Mouse (Mus musculus) midbrain, embryonic 14.5 days (tissue): ENCODE measurements around the gene Nat8f2. TPM values are rescaled to one million over a fixed set of nuclear protein-coding genes. Genes with fewer than 3 reads are reported as not detected.
"Not testable (repeated sequence)": the region's sequence is repeated elsewhere in the genome, so short reads cannot be mapped to it uniquely, and the experiment has no call there.

Source experiments
- ATAC-seq: fragments of 200-750 bp; cut with Nextera tagmentation; 2 replicates; pipeline ENCODE4 v1.8.0; 2017; ENCODE audit warnings: moderate number of reproducible peaks, moderate library complexity; ENCODE audit not compliant: low FRiP score, low TSS enrichment
- DNase-seq: peaks from one replicate; pipeline ENCODE4 v3.0.0-alpha.2; 2015
- H3K27ac ChIP-seq: fragments of 300-500 bp; sonication (generic); replicated peaks from 2 replicates; pipeline ENCODE4 v1.5.1; 2014; ENCODE audit warnings: mild to moderate bottlenecking, low read depth, low read length, moderate library complexity
- H3K27me3 ChIP-seq: fragments of 300-500 bp; sonication (generic); 2 replicates; pipeline ENCODE4 v1.6.1; 2014; ENCODE audit warnings: low read length, control low read depth, mixed read lengths; ENCODE audit not compliant: control insufficient read depth, insufficient read depth
- H3K36me3 ChIP-seq: fragments of 300-500 bp; sonication (generic); 2 replicates; pipeline ENCODE4 v1.6.1; 2014; ENCODE audit warnings: low read length, control low read depth; ENCODE audit not compliant: control insufficient read depth, insufficient read depth
- H3K4me1 ChIP-seq: fragments of 300-500 bp; sonication (generic); 2 replicates; pipeline ENCODE4 v1.6.1; 2014; ENCODE audit warnings: mild to moderate bottlenecking, antibody characterized with exemption, low read length, control low read depth; ENCODE audit not compliant: control insufficient read depth, insufficient read depth
- H3K4me2 ChIP-seq: fragments of 300-500 bp; sonication (generic); 2 replicates; pipeline ENCODE4 v1.6.1; 2014; ENCODE audit warnings: mild to moderate bottlenecking, low read length, moderate library complexity
- H3K4me3 ChIP-seq: fragments of 300-500 bp; sonication (generic); replicated peaks from 2 replicates; pipeline ENCODE4 v1.5.1; 2014; ENCODE audit warnings: low read depth, low read length
- H3K9ac ChIP-seq: fragments of 300-500 bp; sonication (generic); replicated peaks from 2 replicates; pipeline ENCODE4 v1.6.1; 2014; ENCODE audit warnings: mild to moderate bottlenecking, low read length, moderate library complexity
- H3K9me3 ChIP-seq: fragments of 300-500 bp; sonication (generic); 2 replicates; pipeline ENCODE4 v1.6.1; 2016; ENCODE audit warnings: low read length, control low read depth, mixed read lengths; ENCODE audit not compliant: control insufficient read depth
- WGBS: fragments of 180-500 bp; shearing (Covaris S2); extraction: QIAGEN DNeasy Blood & Tissue Kit; methylation state at CpG from one replicate; pipeline ENCODE4 v1.1.7; 2014; 5-methylcytosine and 5-hydroxymethylcytosine counted together
- polyA plus RNA-seq: library from polyadenylated mRNA; unstranded; fragments of >200 nt; fragmentation: Nextera tagmentation; extraction: Ambion mirVana; gene quantifications from 2 replicates; pipeline ENCODE4 v1.2.1, GENCODE M21; 2014

Gene Nat8f2
- polyA plus RNA-seq, 1 experiment from 2014 or later, result not detected

- no peak overlapping the region for H3K4me3 ChIP-seq
- H3K27me3 ChIP-seq, result no peaks in the 10 kb centered on the region
- ATAC-seq, result no peak
- 83% methylated on average over 8 of the region's 8 CpGs for WGBS
- no peak overlapping the region for H3K9ac ChIP-seq
- H3K36me3 ChIP-seq, result no peaks in the 10 kb centered on the region
- DNase-seq, result no peak
- H3K4me1 ChIP-seq, result no peaks in the 10 kb centered on the region
- H3K27ac ChIP-seq, result no peak overlapping the region
- no peak overlapping the region for H3K4me2 ChIP-seq
- H3K9me3 ChIP-seq, result no peaks in the 10 kb centered on the region
Observed at GRCm38 (mm10) chr6:85867726-85868690, 950 bp downstream of the Nat8f2 start.

- 46% methylated on average over 1 of the region's 1 CpGs for WGBS
- H3K36me3 ChIP-seq, H3K4me3 ChIP-seq, H3K27ac ChIP-seq, H3K27me3 ChIP-seq, DNase-seq, ATAC-seq, H3K4me1 ChIP-seq, H3K4me2 ChIP-seq, H3K9ac ChIP-seq, H3K9me3 ChIP-seq: not testable (repeated sequence)
Observed at GRCm38 (mm10) chr6:85866995-85867394, 2.0 kb downstream of the Nat8f2 start.

- not testable (repeated sequence) for H3K27me3 ChIP-seq, DNase-seq, H3K9me3 ChIP-seq, ATAC-seq, H3K4me1 ChIP-seq, H3K36me3 ChIP-seq, H3K4me2 ChIP-seq, H3K9ac ChIP-seq, H3K4me3 ChIP-seq, H3K27ac ChIP-seq
- 82% methylated on average over 3 of the region's 3 CpGs for WGBS
Observed at GRCm38 (mm10) chr6:85866166-85866565, 2.8 kb downstream of the Nat8f2 start.

- WGBS, result 81% methylated on average over 5 of the region's 7 CpGs
- H3K4me2 ChIP-seq, H3K27me3 ChIP-seq, H3K4me1 ChIP-seq, H3K9ac ChIP-seq, H3K27ac ChIP-seq, ATAC-seq, DNase-seq, H3K4me3 ChIP-seq, H3K9me3 ChIP-seq, H3K36me3 ChIP-seq: not testable (repeated sequence)
Observed at GRCm38 (mm10) chr6:85864900-85865639, 3.9 kb downstream of the Nat8f2 start.

- Histone ChIP-seq H3K9ac (no peak overlapping the region), H3K36me3 (no peaks in the 10 kb centered on the region), H3K4me3 (no peak overlapping the region), H3K27ac (no peak overlapping the region), H3K4me2 (no peak overlapping the region), H3K9me3 (no peaks in the 10 kb centered on the region), H3K4me1 (no peaks in the 10 kb centered on the region), H3K27me3 (no peaks in the 10 kb centered on the region)
- DNase-seq, result no peak
- 87% methylated on average over 2 of the region's 2 CpGs for WGBS
- ATAC-seq, result no peak
Observed at GRCm38 (mm10) chr6:85863840-85864239, 5.1 kb downstream of the Nat8f2 start.

GRCm38 (mm10) chr6:85863136-85863535 is 5.8 kb downstream of the Nat8f2 start:
- 85% methylated on average over 2 of the region's 2 CpGs for WGBS
- no peaks in the 10 kb centered on the region for H3K9me3 ChIP-seq

GRCm38 (mm10) chr6:85862565-85862964 is 6.4 kb downstream of the Nat8f2 start:
- no peaks in the 10 kb centered on the region for H3K4me1 ChIP-seq
- 89% methylated on average over 3 of the region's 3 CpGs for WGBS
- no peak for ATAC-seq
- no peak overlapping the region for H3K4me3 ChIP-seq
- no peak overlapping the region for H3K9ac ChIP-seq
- H3K4me2 ChIP-seq, result no peak overlapping the region
- H3K27ac ChIP-seq, result no peak overlapping the region
- no peaks in the 10 kb centered on the region for H3K36me3 ChIP-seq
- H3K27me3 ChIP-seq, result no peaks in the 10 kb centered on the region
- DNase-seq, result no peak
- no peaks in the 10 kb centered on the region for H3K9me3 ChIP-seq

More at GRCm38 (mm10) chr6:85863136-85863535, 5.8 kb downstream of the Nat8f2 start:
- Histone ChIP-seq H3K4me3 (no peak overlapping the region), H3K36me3 (no peaks in the 10 kb centered on the region), H3K9ac (no peak overlapping the region), H3K27me3 (no peaks in the 10 kb centered on the region), H3K4me2 (no peak overlapping the region), H3K27ac (no peak overlapping the region), H3K4me1 (no peaks in the 10 kb centered on the region)
- ATAC-seq (no peak), DNase-seq (no peak)

GRCm38 (mm10) chr6:85861247-85861646 is 7.7 kb downstream of the Nat8f2 start:
- H3K27me3 ChIP-seq, result no peaks in the 10 kb centered on the region
- no peaks in the 10 kb centered on the region for H3K9me3 ChIP-seq
- H3K4me1 ChIP-seq, result no peaks in the 10 kb centered on the region
- H3K4me2 ChIP-seq, result no peak overlapping the region
- ATAC-seq (no peak), DNase-seq (no peak)
- H3K9ac ChIP-seq, result no peak overlapping the region
- H3K27ac ChIP-seq, result no peak overlapping the region
- no peaks in the 10 kb centered on the region for H3K36me3 ChIP-seq
- H3K4me3 ChIP-seq, result no peak overlapping the region
- WGBS, result 88% methylated on average over 3 of the region's 3 CpGs
